Mouse (Mus musculus) limb, embryonic 14.5 days (tissue): ENCODE measurements at regions not wholly inside any gene's neighbourhood (a gene's known extent, or its start where the extent isn't known, plus 50 kb on each side); places are given as distances from the start of the nearest gene placed in this dataset.

Experiments
- ATAC-seq: fragments of 200-750 bp; cut with Nextera tagmentation; 2 replicates; pipeline ENCODE4 v1.8.0; 2017; ENCODE audit warnings: low read depth, moderate number of reproducible peaks, moderate TSS enrichment; ENCODE audit not compliant: low FRiP score
- DNase-seq: peaks from one replicate; pipeline ENCODE4 v3.0.0-alpha.2; 2015; ENCODE audit warnings: low spot score
- H3K27ac ChIP-seq: fragments of 300-500 bp; sonication (generic); replicated peaks from 2 replicates; pipeline ENCODE4 v1.5.1; 2014; ENCODE audit warnings: low read depth, mild to moderate bottlenecking, low read length, moderate library complexity, mixed read lengths
- H3K27me3 ChIP-seq: fragments of 300-500 bp; sonication (generic); 2 replicates; pipeline ENCODE4 v1.6.1; 2014; ENCODE audit warnings: low read length, mixed read lengths; ENCODE audit not compliant: control insufficient read depth, insufficient read depth
- H3K36me3 ChIP-seq: fragments of 300-500 bp; sonication (generic); 2 replicates; pipeline ENCODE4 v1.6.1; 2014; ENCODE audit warnings: mild to moderate bottlenecking, low read length, moderate library complexity, mixed read lengths; ENCODE audit not compliant: control insufficient read depth, insufficient read depth
- H3K4me1 ChIP-seq: fragments of 300-500 bp; sonication (generic); 2 replicates; pipeline ENCODE4 v1.6.1; 2014; ENCODE audit warnings: antibody characterized with exemption, low read length, mixed read lengths; ENCODE audit not compliant: control insufficient read depth, insufficient read depth
- H3K4me2 ChIP-seq: fragments of 300-500 bp; sonication (generic); replicated peaks from 2 replicates; pipeline ENCODE4 v1.6.1; 2014; ENCODE audit warnings: low read depth, mild to moderate bottlenecking, low read length, moderate library complexity; ENCODE audit not compliant: severe bottlenecking
- H3K4me3 ChIP-seq: fragments of 300-500 bp; sonication (generic); replicated peaks from 2 replicates; pipeline ENCODE4 v1.5.1; 2014; ENCODE audit warnings: low read length
- H3K9ac ChIP-seq: fragments of 300-500 bp; sonication (generic); 2 replicates; pipeline ENCODE4 v1.6.1; 2014; ENCODE audit warnings: mild to moderate bottlenecking, low read depth, low read length, moderate library complexity; ENCODE audit not compliant: severe bottlenecking
- H3K9me3 ChIP-seq: fragments of 300-500 bp; sonication (generic); 2 replicates; pipeline ENCODE4 v1.6.1; 2016; ENCODE audit warnings: low read length; ENCODE audit not compliant: control insufficient read depth
- POLR2A ChIP-seq: fragments of 200-500 bp; IDR thresholded peaks from 2 replicates; pipeline ENCODE4 v1.8.0; 2012; ENCODE audit warnings: inconsistent platforms, mild to moderate bottlenecking, moderate library complexity, borderline replicate concordance; ENCODE audit not compliant: insufficient read depth, insufficient read length; ENCODE audit errors: extremely low read depth
- WGBS: fragments of 180-500 bp; shearing (Covaris S2); extraction: QIAGEN DNeasy Blood & Tissue Kit; methylation state at CpG from one replicate; pipeline ENCODE4 v1.1.7; 2014; 5-methylcytosine and 5-hydroxymethylcytosine counted together

GRCm38 (mm10) chr14:80492043-80492900 lies 508.4 kb downstream of the Olfm4 start:
- Histone ChIP-seq H3K9ac (no peak overlapping the region), H3K4me1 (no peaks in the 10 kb centered on the region), H3K4me3 (no peak overlapping the region), H3K27ac (no peak overlapping the region), H3K9me3 (no peaks in the 10 kb centered on the region), H3K27me3 (no peaks in the 10 kb centered on the region), H3K4me2 (no peak overlapping the region), H3K36me3 (no peaks in the 10 kb centered on the region)
- TF ChIP-seq POLR2A = no peak
- ATAC-seq = no peak
- 82% methylated on average over 10 of the region's 10 CpGs for WGBS
- no peak for DNase-seq

- no peak overlapping the region for H3K4me3 ChIP-seq
- H3K4me1 ChIP-seq = no peaks in the 10 kb centered on the region
- TF ChIP-seq POLR2A = no peak
- WGBS = 73% methylated on average over 4 of the region's 4 CpGs
- H3K27ac ChIP-seq = no peak overlapping the region
- no peaks in the 10 kb centered on the region for H3K27me3 ChIP-seq
- H3K9me3 ChIP-seq = no peaks in the 10 kb centered on the region
- H3K9ac ChIP-seq = no peak overlapping the region
- H3K36me3 ChIP-seq = no peaks in the 10 kb centered on the region
- no peak overlapping the region for H3K4me2 ChIP-seq
- ATAC-seq = no peak
- no peak for DNase-seq
Measured at GRCm38 (mm10) chr14:80492901-80493279, 509.0 kb downstream of the Olfm4 start.

- H3K27ac ChIP-seq = no peak overlapping the region
- no peak overlapping the region for H3K4me3 ChIP-seq
- no peaks in the 10 kb centered on the region for H3K36me3 ChIP-seq
- H3K9ac ChIP-seq = no peak overlapping the region
- TF ChIP-seq POLR2A = no peak
- no peaks in the 10 kb centered on the region for H3K4me1 ChIP-seq
- ATAC-seq (no peak), DNase-seq (no peak)
- H3K4me2 ChIP-seq = no peak overlapping the region
- WGBS = 63% methylated on average over 2 of the region's 2 CpGs
- H3K9me3 ChIP-seq = no peaks in the 10 kb centered on the region
- no peaks in the 10 kb centered on the region for H3K27me3 ChIP-seq
Measured at GRCm38 (mm10) chr14:80504351-80504750, 520.5 kb downstream of the Olfm4 start.

- H3K4me2 ChIP-seq = no peak overlapping the region
- H3K36me3 ChIP-seq = no peaks in the 10 kb centered on the region
- no peaks in the 10 kb centered on the region for H3K4me1 ChIP-seq
- TF ChIP-seq POLR2A = no peak
- ATAC-seq (no peak), DNase-seq (no peak)
- no peak overlapping the region for H3K27ac ChIP-seq
- no peaks in the 10 kb centered on the region for H3K27me3 ChIP-seq
- no peaks in the 10 kb centered on the region for H3K9me3 ChIP-seq
- 96% methylated on average over 2 of the region's 2 CpGs for WGBS
- no peak overlapping the region for H3K9ac ChIP-seq
- no peak overlapping the region for H3K4me3 ChIP-seq
Measured at GRCm38 (mm10) chr14:80516626-80517025, 532.7 kb downstream of the Olfm4 start.

GRCm38 (mm10) chr14:80521216-80521615 lies 537.3 kb downstream of the Olfm4 start:
- H3K9me3 ChIP-seq = no peaks in the 10 kb centered on the region
- no peak overlapping the region for H3K4me3 ChIP-seq
- no peaks in the 10 kb centered on the region for H3K27me3 ChIP-seq
- WGBS = 71% methylated on average over 1 of the region's 1 CpGs
- ATAC-seq (no peak), DNase-seq (peak; percentile 42)
- H3K36me3 ChIP-seq = no peaks in the 10 kb centered on the region
- no peak for TF ChIP-seq POLR2A
- no peak overlapping the region for H3K4me2 ChIP-seq
- H3K4me1 ChIP-seq = no peaks in the 10 kb centered on the region
- no peak overlapping the region for H3K9ac ChIP-seq
- H3K27ac ChIP-seq = no peak overlapping the region
